Mouse (Mus musculus) kidney, adult 2 months (tissue): Measurements from ENCODE around the gene Ebp. TPM values are rescaled to one million over a fixed set of nuclear protein-coding genes. Genes with fewer than 3 reads are reported as not detected.

Experiments
- DNase-seq: peaks from one replicate; pipeline ENCODE4 v3.0.0; 2021
- H3K27ac ChIP-seq: fragments of 200-500 bp; 2 replicates; pipeline ENCODE4 v1.5.1; 2012; ENCODE audit warnings: low read depth, low read length, control low read depth, inconsistent platforms; ENCODE audit not compliant: insufficient read depth
- H3K27me3 ChIP-seq: fragments of 200-500 bp; replicated peaks from 2 replicates; pipeline ENCODE4 v1.6.1; 2012; ENCODE audit warnings: mild to moderate bottlenecking, moderate library complexity, low read length, inconsistent platforms; ENCODE audit not compliant: control insufficient read depth, insufficient read depth
- H3K36me3 ChIP-seq: fragments of 200-500 bp; 2 replicates; pipeline ENCODE4 v1.6.1; 2012; ENCODE audit warnings: mild to moderate bottlenecking, moderate library complexity, low read length, inconsistent platforms; ENCODE audit not compliant: control insufficient read depth, insufficient read depth
- H3K4me1 ChIP-seq: fragments of 200-500 bp; 2 replicates; pipeline ENCODE4 v1.6.1; 2011; ENCODE audit warnings: low read length; ENCODE audit not compliant: control insufficient read depth, insufficient read depth
- H3K4me3 ChIP-seq: fragments of 200-500 bp; 2 replicates; pipeline ENCODE4 v1.5.1; 2011; ENCODE audit warnings: mild to moderate bottlenecking, low read depth, low read length, control low read depth; ENCODE audit not compliant: insufficient read depth
- CTCF ChIP-seq: fragments of 200-500 bp; conservative IDR thresholded peaks from 2 replicates; pipeline ENCODE4 v1.5.1; 2011; ENCODE audit warnings: low read depth, mild to moderate bottlenecking, control low read depth, low read length, moderate library complexity, mixed read lengths; ENCODE audit not compliant: insufficient read depth, insufficient read length
- POLR2A ChIP-seq: fragments of 200-500 bp; IDR thresholded peaks from one replicate; pipeline ENCODE4 v1.6.1; 2011; ENCODE audit warnings: low read depth, low read length, control low read depth
- WGBS: fragments of 180-500 bp; shearing (Covaris S2); methylation state at CpG from one replicate; pipeline ENCODE4 v1.1.7; 2018; 5-methylcytosine and 5-hydroxymethylcytosine counted together
- polyA plus RNA-seq: library from polyadenylated mRNA; depleted of rRNA; stranded (reverse); fragments of >200 nt; gene quantifications from 2 replicates; pipeline ENCODE4 v1.2.3, GENCODE M21; 2012

The Ebp gene
- polyA plus RNA-seq, 1 experiment: 180 TPM

DNA sequence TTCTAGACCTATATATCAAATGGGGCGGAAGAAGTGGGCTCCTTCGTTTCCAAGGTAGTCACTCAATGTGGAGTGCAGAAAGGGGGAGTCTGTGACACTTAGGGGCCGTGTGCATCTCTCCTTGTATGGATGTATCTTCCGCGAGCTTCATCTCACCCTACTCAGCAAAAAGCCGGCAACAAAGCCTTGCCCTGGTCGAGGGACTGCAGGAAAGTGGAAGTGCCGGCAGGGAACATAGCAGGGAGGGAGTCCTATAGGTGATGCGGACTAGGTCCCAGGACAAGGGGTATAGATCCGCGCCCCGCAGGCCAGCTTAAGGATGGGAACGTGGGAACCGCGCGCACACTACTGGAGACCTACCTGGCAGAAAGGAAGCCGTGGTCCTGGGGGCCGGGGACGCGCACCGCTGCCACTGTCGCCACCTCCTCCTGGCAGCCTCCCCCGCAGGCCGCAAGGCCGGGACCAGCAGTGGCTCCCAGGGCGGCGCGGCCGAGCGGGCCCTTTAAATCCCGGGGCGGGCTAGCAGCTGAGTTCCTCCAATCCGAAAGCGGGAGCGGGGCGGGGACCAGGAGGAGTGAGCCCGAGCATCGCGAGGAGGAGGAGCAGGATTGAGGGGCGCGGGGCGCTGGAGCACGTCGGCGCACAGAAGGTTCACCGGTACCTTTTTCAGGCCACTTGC, 12.8 kb upstream of the Ebp start, which contains the start of gene Porcn:
Gene Porcn (minus strand): TSS at position 511 of the 679 bp plus-strand sequence.
- WGBS: under 1% methylated on average over 37 of the region's 46 CpGs
- Histone ChIP-seq H3K4me3 (peak within 1 kb of the TSS; percentile 78), H3K4me1 (no peaks in the 10 kb centered on the region), H3K27ac (no peak within 1 kb of the TSS), H3K27me3 (no peaks in the 10 kb centered on the region), H3K36me3 (no peaks in the 10 kb centered on the region)
- no peak for TF ChIP-seq POLR2A
- no peak for TF ChIP-seq CTCF
- DNase-seq: peak; percentile 87

- TF ChIP-seq POLR2A: no peak
- no peak for TF ChIP-seq CTCF
- no peak for DNase-seq
- no peaks in the 10 kb centered on the region for H3K36me3 ChIP-seq
- WGBS: 51% methylated on average over 7 of the region's 7 CpGs
- peak overlapping the region; percentile 78 for H3K4me3 ChIP-seq
- no peak overlapping the region for H3K27ac ChIP-seq
- no peaks in the 10 kb centered on the region for H3K27me3 ChIP-seq
- no peaks in the 10 kb centered on the region for H3K4me1 ChIP-seq
Observed at GRCm38 (mm10) chrX:8205551-8205950, 12.2 kb upstream of the Ebp start.

DNA sequence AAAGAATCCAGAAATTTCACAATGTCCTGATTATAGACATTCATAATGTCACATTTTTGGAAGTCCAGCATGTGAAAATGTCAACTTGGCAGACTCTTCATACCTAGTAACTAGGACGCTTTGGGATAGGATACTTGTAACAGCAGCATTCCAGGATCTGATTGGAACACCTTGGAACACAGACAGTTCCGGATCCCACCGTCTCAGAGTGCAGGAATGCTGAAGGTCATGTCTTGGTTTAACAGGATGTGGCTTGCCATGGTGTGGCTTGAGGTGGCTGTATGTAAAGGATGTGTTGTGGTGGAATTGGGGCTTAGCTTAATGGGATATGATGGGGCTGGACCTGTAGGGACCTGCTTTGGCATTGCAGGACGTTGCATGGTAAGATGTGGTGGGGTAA, 11.8 kb upstream of the Ebp start:
- DNase-seq: no peak

GRCm38 (mm10) chrX:8204076-8204475, 10.8 kb upstream of the Ebp start:
- no peak for DNase-seq
- TF ChIP-seq CTCF (no peak), POLR2A (no peak)
- H3K4me1 ChIP-seq: no peaks in the 10 kb centered on the region
- H3K27ac ChIP-seq: no peak overlapping the region
- WGBS: 89% methylated on average over 10 of the region's 10 CpGs
- H3K36me3 ChIP-seq: no peaks in the 10 kb centered on the region
- H3K4me3 ChIP-seq: no peak overlapping the region
- no peaks in the 10 kb centered on the region for H3K27me3 ChIP-seq

More for the DNA sequence above, 11.8 kb upstream of the Ebp start:
- TF ChIP-seq POLR2A (no peak), CTCF (no peak)
- no peaks in the 10 kb centered on the region for H3K27me3 ChIP-seq
- H3K27ac ChIP-seq: no peak overlapping the region
- H3K36me3 ChIP-seq: no peaks in the 10 kb centered on the region
- no peak overlapping the region for H3K4me3 ChIP-seq
- WGBS: 79% methylated on average over 4 of the region's 4 CpGs
- no peaks in the 10 kb centered on the region for H3K4me1 ChIP-seq

- DNase-seq: no peak
Observed at GRCm38 (mm10) chrX:8203105-8203504, 9.8 kb upstream of the Ebp start.

DNA sequence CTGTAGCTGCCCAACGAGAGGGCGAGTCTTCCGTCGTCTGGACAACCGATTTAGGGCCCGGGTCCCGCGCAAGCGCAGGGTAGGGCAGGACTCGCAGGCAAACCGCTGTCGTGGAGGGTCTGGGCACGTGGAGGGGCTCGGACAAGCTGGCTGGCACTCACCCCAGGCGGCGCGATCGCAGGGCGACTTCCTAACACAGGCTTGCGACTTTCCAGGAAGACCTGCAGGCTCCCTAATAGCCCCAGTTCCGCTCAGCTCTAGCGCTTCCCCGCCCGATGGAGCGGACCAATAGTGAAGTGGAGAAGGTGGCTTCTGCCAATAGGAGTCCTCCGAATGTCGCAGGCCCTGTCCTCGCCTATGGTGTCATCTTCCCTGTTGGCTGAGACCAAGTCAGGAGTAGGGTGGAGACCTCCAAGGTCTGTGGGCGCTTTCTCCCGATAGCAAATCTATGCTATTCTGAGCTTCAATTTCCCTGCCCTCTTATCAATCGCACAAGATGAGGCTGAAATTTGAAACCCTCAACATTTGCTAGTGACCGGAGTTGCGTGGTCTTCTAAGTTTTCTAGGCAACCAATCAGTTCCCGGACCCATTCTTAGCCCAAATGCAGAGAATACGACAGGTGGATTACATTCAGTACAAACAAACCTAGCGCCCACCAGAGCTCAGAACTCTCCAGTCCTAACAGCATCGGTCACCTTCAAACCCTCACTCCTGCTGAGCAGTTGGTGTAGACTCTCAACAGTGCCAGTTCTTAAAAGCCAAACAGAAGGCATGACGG, 483 bp downstream of the Ebp start:
- H3K36me3 ChIP-seq: no peaks in the 10 kb centered on the region
- H3K27me3 ChIP-seq: no peaks in the 10 kb centered on the region
- TF ChIP-seq CTCF: no peak
- peak; percentile 63 for TF ChIP-seq POLR2A
- no peaks in the 10 kb centered on the region; the same call in 1 of the 2 replicates for H3K4me1 ChIP-seq
- 0% methylated on average over 31 of the region's 38 CpGs for WGBS
- peak; percentile 91 for DNase-seq
- H3K27ac ChIP-seq: peak overlapping the region; percentile 65
- H3K4me3 ChIP-seq: peak overlapping the region; percentile 86

More at GRCm38 (mm10) chrX:8203105-8203504, 9.8 kb upstream of the Ebp start:
- no peak overlapping the region for H3K27ac ChIP-seq
- H3K4me1 ChIP-seq: no peaks in the 10 kb centered on the region
- 96% methylated on average over 14 of the region's 14 CpGs for WGBS
- no peaks in the 10 kb centered on the region for H3K36me3 ChIP-seq
- H3K4me3 ChIP-seq: no peak overlapping the region
- H3K27me3 ChIP-seq: no peaks in the 10 kb centered on the region
- TF ChIP-seq POLR2A (no peak), CTCF (no peak)

DNA sequence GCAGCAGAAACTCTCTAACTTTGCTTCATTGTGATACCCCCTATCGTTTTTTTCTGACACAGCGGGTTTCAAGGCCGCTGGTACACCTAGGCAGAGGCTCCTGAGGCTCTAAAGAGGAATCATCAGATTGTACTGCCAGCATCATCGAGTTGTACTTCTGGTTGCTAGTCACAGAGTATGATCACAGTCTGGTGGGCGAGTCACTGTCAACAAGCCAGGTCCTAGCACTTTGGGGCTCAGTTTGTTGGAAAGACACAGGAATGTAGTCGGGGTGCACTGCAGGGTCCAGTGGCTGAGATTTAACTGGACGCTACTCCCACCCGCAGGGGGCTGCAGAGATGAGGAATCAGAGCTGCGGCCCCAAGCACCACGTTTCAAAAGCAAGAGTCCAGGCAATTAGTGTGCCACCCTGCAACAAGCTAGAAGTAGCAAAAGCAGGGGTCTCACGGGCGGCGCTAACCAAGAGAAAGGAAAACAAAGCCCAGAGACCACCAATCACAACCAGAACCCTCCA, 1.1 kb downstream of the Ebp start:
- H3K4me1 ChIP-seq: no peaks in the 10 kb centered on the region; the same call in 1 of the 2 replicates
- no peaks in the 10 kb centered on the region for H3K27me3 ChIP-seq
- peak overlapping the region; percentile 86 for H3K4me3 ChIP-seq
- no peaks in the 10 kb centered on the region for H3K36me3 ChIP-seq
- 2% methylated on average over 13 of the region's 13 CpGs for WGBS
- TF ChIP-seq POLR2A (no peak), CTCF (no peak)
- peak; percentile 5 for DNase-seq
- H3K27ac ChIP-seq: peak overlapping the region; percentile 65; the same call in 1 of the 2 replicates
